Mouse (Mus musculus): ENCODE results near the gene Wfdc9. TPM values are rescaled to one million over a fixed set of nuclear protein-coding genes. Genes with fewer than 3 reads are reported as not detected.

Gene Wfdc9
- polyA plus RNA-seq, 2 experiments = not detected

DNA sequence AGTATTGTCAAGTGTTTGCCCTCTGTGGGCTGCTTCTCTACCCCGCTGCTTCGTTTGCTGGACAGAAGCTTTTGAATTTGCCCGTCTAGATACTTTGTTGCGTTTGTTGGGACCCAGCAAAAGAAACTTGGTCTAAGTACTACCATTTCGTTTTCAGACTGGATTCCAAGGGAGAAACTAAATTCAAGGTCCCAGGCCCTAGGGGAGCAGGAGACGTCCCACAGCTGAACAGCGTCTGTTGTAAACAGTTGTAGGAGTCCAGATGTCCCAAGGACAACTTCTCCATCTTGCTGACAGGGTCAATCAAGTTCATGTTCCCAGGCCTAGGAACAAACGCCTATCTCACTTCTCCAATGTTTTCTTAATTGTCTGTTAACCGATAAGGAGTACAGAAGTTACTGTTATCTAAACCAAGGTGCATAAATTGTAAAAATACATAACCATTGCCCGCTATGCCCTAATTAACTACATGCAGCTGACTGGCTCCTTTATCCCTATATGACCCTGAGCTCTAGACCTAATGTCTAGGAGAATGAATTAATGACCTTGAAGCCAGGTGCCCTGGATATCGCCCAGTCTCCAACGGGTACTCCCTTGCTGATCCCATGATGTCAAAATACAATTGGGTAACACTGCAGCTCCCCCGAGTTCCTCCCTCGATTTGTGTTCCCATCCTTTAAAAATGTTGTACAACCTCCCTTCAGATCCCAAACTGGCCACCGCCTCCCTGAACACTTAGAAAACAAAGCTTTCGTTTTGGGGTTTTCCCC, 20.7 kb upstream of the Wfdc9 start:
- 65% methylated on average over 16 of the region's 16 CpGs for WGBS (ENCODE audit: insufficient replicate concordance)
- Histone ChIP-seq H3K9ac (replicated peaks) (no peak overlapping the region), H3K4me3 (ENCODE audit: insufficient read depth in 1 of 2, low read depth in 2 of 2, low read length in 2 of 2) (no peak overlapping the region), H3K4me1 (replicated peaks; ENCODE audit: control insufficient read depth in 2 of 2, insufficient read depth in 2 of 2, low read length in 1 of 2) (peaks cover 0 to 2% of the 10 kb centered on the region in 2 experiments; a peak in 2 of 4 replicates), H3K4me2 (ENCODE audit: low read depth) (no peak overlapping the region), H3K36me3 (replicated peaks; ENCODE audit: control insufficient read depth, insufficient read depth, low read depth) (no peaks in the 10 kb centered on the region), H3K9me3 (ENCODE audit: control insufficient read depth, low read length) (no peaks in the 10 kb centered on the region), H3K27ac (no peak overlapping the region), H3K27me3 (ENCODE audit: control insufficient read depth, insufficient read depth, low read length) (no peaks in the 10 kb centered on the region)
- TF ChIP-seq CTCF (IDR thresholded peaks at IDR 0.05; ENCODE audit: low read depth) = no peak
- no peak for TF ChIP-seq EP300 (IDR thresholded peaks at IDR 0.05; ENCODE audit: low read depth)
- ATAC-seq (ENCODE audit: insufficient read depth) (no peak), DNase-seq (ENCODE audit: low read depth in 3 of 3, low spot score in 3 of 3) (no peak)

DNA sequence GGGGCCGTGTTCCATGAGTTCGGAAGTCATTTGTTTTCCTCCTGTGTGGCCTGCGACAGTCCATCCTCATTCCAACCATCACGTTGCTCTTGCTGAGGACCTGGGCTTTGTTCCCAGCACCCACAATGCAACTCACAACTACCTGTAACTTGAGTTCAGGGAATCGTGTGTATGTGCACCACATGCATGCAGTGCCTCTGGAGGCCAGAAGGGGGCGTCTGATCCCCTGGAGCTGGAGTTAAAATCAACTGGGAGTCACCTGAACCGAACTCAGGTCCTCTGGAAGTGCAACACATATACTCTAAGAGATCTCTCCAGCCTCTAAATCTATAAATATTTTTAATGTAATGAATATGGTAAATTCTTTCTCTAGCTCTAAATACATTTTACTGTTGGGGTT, 19.7 kb upstream of the Wfdc9 start:
- ATAC-seq (ENCODE audit: insufficient read depth) = no peak
- Histone ChIP-seq H3K27me3 (ENCODE audit: control insufficient read depth, insufficient read depth, low read length) (no peaks in the 10 kb centered on the region), H3K4me3 (ENCODE audit: insufficient read depth in 1 of 2, low read depth in 2 of 2, low read length in 2 of 2) (no peak overlapping the region), H3K9me3 (ENCODE audit: control insufficient read depth, low read length) (no peaks in the 10 kb centered on the region), H3K27ac (no peak overlapping the region), H3K9ac (replicated peaks) (no peak overlapping the region), H3K4me2 (ENCODE audit: low read depth) (no peak overlapping the region), H3K4me1 (replicated peaks; ENCODE audit: control insufficient read depth in 2 of 2, insufficient read depth in 2 of 2, low read length in 1 of 2) (peaks cover 0 to 2% of the 10 kb centered on the region in 2 experiments; a peak in 2 of 4 replicates), H3K36me3 (replicated peaks; ENCODE audit: control insufficient read depth, insufficient read depth, low read depth) (no peaks in the 10 kb centered on the region)
- WGBS (ENCODE audit: insufficient replicate concordance) = 66% methylated on average over 7 of the region's 7 CpGs
- DNase-seq (ENCODE audit: low read depth in 3 of 3, low spot score in 3 of 3) = no peak
- TF ChIP-seq EP300 (IDR thresholded peaks at IDR 0.05; ENCODE audit: low read depth) (no peak), CTCF (IDR thresholded peaks at IDR 0.05; ENCODE audit: low read depth) (peak; percentile 70)

DNA sequence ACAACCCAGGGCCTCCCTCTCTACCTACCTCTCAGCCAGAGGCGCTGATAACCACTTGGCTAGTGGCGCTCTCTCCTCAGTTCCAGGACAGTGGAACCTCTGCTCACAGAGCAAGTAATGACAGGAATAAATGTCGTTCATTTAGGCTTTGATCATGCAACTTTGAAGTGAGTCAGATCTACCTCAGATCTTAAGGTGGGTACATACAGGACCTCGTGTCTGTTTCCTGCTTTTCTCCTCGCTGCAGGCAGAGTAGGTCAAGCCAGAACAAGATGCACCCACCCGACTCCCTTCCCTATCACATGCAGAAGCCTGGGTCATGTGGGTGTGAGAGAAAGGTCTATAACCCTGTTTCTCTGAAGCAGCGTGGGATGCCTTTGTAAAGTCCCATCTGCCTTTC, 17.6 kb upstream of the Wfdc9 start, which contains the start of gene Wfdc11:
TSS of gene Wfdc11 (minus strand) at position 101 of the 400 bp plus-strand sequence.
- 46% methylated on average over 7 of the region's 7 CpGs for WGBS (ENCODE audit: insufficient replicate concordance)
- no peaks in the 10 kb centered on the region for H3K9me3 ChIP-seq (ENCODE audit: control insufficient read depth, low read length)
- ATAC-seq (ENCODE audit: insufficient read depth) (no peak), DNase-seq (ENCODE audit: low read depth in 3 of 3, low spot score in 3 of 3) (no peak)
- H3K9ac ChIP-seq (replicated peaks) = no peak within 1 kb of the TSS
- no peak within 1 kb of the TSS for H3K4me3 ChIP-seq (ENCODE audit: insufficient read depth in 1 of 2, low read depth in 2 of 2, low read length in 2 of 2)
- no peaks in the 10 kb centered on the region for H3K27me3 ChIP-seq (ENCODE audit: control insufficient read depth, insufficient read depth, low read length)
- no peak within 1 kb of the TSS for H3K27ac ChIP-seq
- no peak within 1 kb of the TSS for H3K4me2 ChIP-seq (ENCODE audit: low read depth)
- H3K36me3 ChIP-seq (replicated peaks; ENCODE audit: control insufficient read depth, insufficient read depth, low read depth) = no peaks in the 10 kb centered on the region
- TF ChIP-seq EP300 (IDR thresholded peaks at IDR 0.05; ENCODE audit: low read depth) (no peak), CTCF (IDR thresholded peaks at IDR 0.05; ENCODE audit: low read depth) (no peak)
- H3K4me1 ChIP-seq (replicated peaks; ENCODE audit: control insufficient read depth in 2 of 2, insufficient read depth in 2 of 2, low read length in 1 of 2) = no peaks in the 10 kb centered on the region

DNA sequence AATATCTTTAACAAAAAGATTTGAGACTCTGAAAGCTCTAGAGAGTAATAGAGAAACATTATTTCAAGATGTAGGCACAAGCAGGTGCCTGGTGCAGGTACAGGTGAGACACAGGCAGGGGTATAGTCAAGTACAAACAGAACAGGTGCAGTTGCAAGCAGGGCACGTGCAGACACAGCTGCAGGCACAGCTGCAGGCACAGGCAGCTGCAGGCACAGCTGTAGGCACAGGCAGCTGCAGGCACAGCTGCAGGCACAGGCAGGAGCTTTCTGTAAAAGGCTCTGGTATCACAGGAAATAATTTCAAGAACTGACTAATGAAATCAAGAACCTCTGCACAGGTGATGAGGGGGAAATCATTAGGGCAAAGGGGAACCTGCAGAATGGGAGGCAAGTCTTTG, 14.6 kb upstream of the Wfdc9 start:
- Histone ChIP-seq H3K4me3 (ENCODE audit: insufficient read depth in 1 of 2, low read depth in 2 of 2, low read length in 2 of 2) (no peak overlapping the region), H3K9me3 (ENCODE audit: control insufficient read depth, low read length) (no peaks in the 10 kb centered on the region), H3K36me3 (replicated peaks; ENCODE audit: control insufficient read depth, insufficient read depth, low read depth) (no peaks in the 10 kb centered on the region), H3K27me3 (ENCODE audit: control insufficient read depth, insufficient read depth, low read length) (no peaks in the 10 kb centered on the region), H3K9ac (replicated peaks) (no peak overlapping the region), H3K4me2 (ENCODE audit: low read depth) (no peak overlapping the region), H3K4me1 (replicated peaks; ENCODE audit: control insufficient read depth in 2 of 2, insufficient read depth in 2 of 2, low read length in 1 of 2) (no peaks in the 10 kb centered on the region), H3K27ac (no peak overlapping the region)
- DNase-seq (ENCODE audit: low read depth in 3 of 3, low spot score in 3 of 3) (no peak), ATAC-seq (ENCODE audit: insufficient read depth) (no peak)
- 19% methylated on average over 1 of the region's 1 CpGs for WGBS (ENCODE audit: insufficient replicate concordance)
- no peak for TF ChIP-seq EP300 (IDR thresholded peaks at IDR 0.05; ENCODE audit: low read depth)
- no peak for TF ChIP-seq CTCF (IDR thresholded peaks at IDR 0.05; ENCODE audit: low read depth)

DNA sequence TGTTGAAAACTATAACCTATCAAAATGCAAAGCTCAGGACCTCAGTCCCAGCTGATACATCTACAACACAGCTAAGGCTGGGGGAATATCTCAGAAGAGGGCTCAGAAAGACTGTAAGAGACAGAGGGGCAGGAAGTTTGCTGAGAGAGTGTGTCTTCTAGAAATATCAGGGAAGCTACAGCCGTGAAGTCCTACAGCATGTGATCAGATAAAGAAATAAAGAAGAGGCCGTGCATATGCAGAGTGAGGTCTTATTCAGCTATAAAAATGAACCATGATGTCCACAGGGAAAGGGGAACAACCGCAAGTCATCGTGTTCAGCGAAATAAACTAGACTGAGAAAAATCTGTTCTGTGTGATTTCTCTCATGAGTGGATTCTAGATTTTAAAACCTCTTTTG, 13.9 kb upstream of the Wfdc9 start:
- Histone ChIP-seq H3K27me3 (ENCODE audit: control insufficient read depth, insufficient read depth, low read length) (no peaks in the 10 kb centered on the region), H3K9me3 (ENCODE audit: control insufficient read depth, low read length) (no peaks in the 10 kb centered on the region), H3K4me1 (replicated peaks; ENCODE audit: control insufficient read depth in 2 of 2, insufficient read depth in 2 of 2, low read length in 1 of 2) (no peaks in the 10 kb centered on the region), H3K4me3 (ENCODE audit: insufficient read depth in 1 of 2, low read depth in 2 of 2, low read length in 2 of 2) (no peak overlapping the region), H3K27ac (no peak overlapping the region), H3K36me3 (replicated peaks; ENCODE audit: control insufficient read depth, insufficient read depth, low read depth) (no peaks in the 10 kb centered on the region), H3K9ac (replicated peaks) (no peak overlapping the region), H3K4me2 (ENCODE audit: low read depth) (no peak overlapping the region)
- 52% methylated on average over 5 of the region's 5 CpGs for WGBS (ENCODE audit: insufficient replicate concordance)
- DNase-seq (ENCODE audit: low read depth in 3 of 3, low spot score in 3 of 3) (no peak), ATAC-seq (ENCODE audit: insufficient read depth) (no peak)
- TF ChIP-seq CTCF (IDR thresholded peaks at IDR 0.05; ENCODE audit: low read depth) (no peak), EP300 (IDR thresholded peaks at IDR 0.05; ENCODE audit: low read depth) (no peak)

Measured in liver, embryonic 14.5 days (tissue).